Mouse (Mus musculus) left cerebral cortex, postnatal 36 days (tissue): Measurements from ENCODE around the gene Hpn. TPM values are rescaled to one million over a fixed set of nuclear protein-coding genes. Genes with fewer than 3 reads are reported as not detected.
A peak's percentile ranks its signal among the peaks of the same experiment; 100 is the strongest.

Experiments
- DNase-seq, 2 experiments: peaks; one replicate each; pipeline ENCODE4 v3.0.0; 2021 to 2022; ENCODE audit warnings: low spot score in 2 of 2, mixed read lengths in 1 of 2
- intact Hi-C: fragments of 180-260 bp; cut with DNase I; formaldehyde crosslinking; loops from one replicate; pipeline ENCODE4 v1.15.1; 2025
- total RNA-seq, 2 experiments: library from RNA; stranded (reverse); gene quantifications; 2 replicates each; pipeline ENCODE4 v1.2.3; 2021

Hpn gene
- total RNA-seq, 2 experiments from 2014 or later: 2.1 to 4.5 TPM

- intact Hi-C loops: no loop called here
- no peak for DNase-seq
Measured at GRCm38 (mm10) chr7:31116721-31117145, 1.6 kb upstream of the Hpn start.

- intact Hi-C loops: no loop called here
- DNase-seq: peak; percentile 35 to 43
Measured at GRCm38 (mm10) chr7:31115587-31116043, 525 bp upstream of the Hpn start.

GRCm38 (mm10) chr7:31114646-31115045, 444 bp downstream of the Hpn start:
- no peak for DNase-seq
- intact Hi-C loops: no loop called here

GRCm38 (mm10) chr7:31113800-31114199, 1.3 kb downstream of the Hpn start:
- intact Hi-C loops: no loop called here

GRCm38 (mm10) chr7:31112036-31112435, 3.1 kb downstream of the Hpn start:
- intact Hi-C loops: no loop called here
- no peak for DNase-seq

More at GRCm38 (mm10) chr7:31113800-31114199, 1.3 kb downstream of the Hpn start:
- no peak for DNase-seq

GRCm38 (mm10) chr7:31110861-31111385, 4.2 kb downstream of the Hpn start:
- intact Hi-C loops: no loop called here
- no peak for DNase-seq

- intact Hi-C loops: no loop called here
- no peak for DNase-seq
Measured at GRCm38 (mm10) chr7:31109796-31110195, 5.3 kb downstream of the Hpn start.

GRCm38 (mm10) chr7:31109091-31109490, 6.0 kb downstream of the Hpn start:
- DNase-seq: no peak
- intact Hi-C loops: no loop called here

GRCm38 (mm10) chr7:31107781-31108180, 7.3 kb downstream of the Hpn start:
- intact Hi-C loops: no loop called here
- no peak for DNase-seq

- intact Hi-C loops: no loop called here
- DNase-seq: no peak
Measured at GRCm38 (mm10) chr7:31106166-31106565, 8.9 kb downstream of the Hpn start.

- intact Hi-C loops: no loop called here
Measured at GRCm38 (mm10) chr7:31105061-31105768, 9.9 kb downstream of the Hpn start.

GRCm38 (mm10) chr7:31100786-31101185, 14.3 kb downstream of the Hpn start:
- DNase-seq: no peak
- intact Hi-C loops: no loop called here

More at GRCm38 (mm10) chr7:31105061-31105768, 9.9 kb downstream of the Hpn start:
- peak; percentile 67 to 69 for DNase-seq

GRCm38 (mm10) chr7:31099612-31099982, 15.5 kb downstream of the Hpn start:
- no peak for DNase-seq
- intact Hi-C loops: loop anchor here (5.0 kb wide), 1 partner anchor 142 kb away; the partner anchor contains the start of gene Usf2

- intact Hi-C loops: loop anchor here (5.0 kb wide), 1 partner anchor 142 kb away; the partner anchor contains the start of gene Usf2
- no peak for DNase-seq
Measured at GRCm38 (mm10) chr7:31098697-31099611, 16.1 kb downstream of the Hpn start.

GRCm38 (mm10) chr7:31097583-31098248, 17.4 kb downstream of the Hpn start:
- intact Hi-C loops: loop anchor here (5.0 kb wide), 1 partner anchor 140 kb away; the partner anchor contains the start of gene Usf2
- DNase-seq: peak; percentile 86 to 87

- intact Hi-C loops: loop anchor here (1.0 to 5.0 kb wide), 2 partner anchors 38 to 140 kb away; partner anchors contain the start of genes Lgi4 and Usf2
- no peak for DNase-seq
Measured at GRCm38 (mm10) chr7:31096892-31097564, 18.1 kb downstream of the Hpn start.

GRCm38 (mm10) chr7:31094774-31095501, 20.2 kb downstream of the Hpn start:
- intact Hi-C loops: loop anchor here (5.0 kb wide), 1 partner anchor 138 kb away; the partner anchor contains the start of gene Usf2
- no peak for DNase-seq

GRCm38 (mm10) chr7:31089721-31090120, 25.4 kb downstream of the Hpn start:
- intact Hi-C loops: no loop called here
- DNase-seq: no peak
